Mouse (Mus musculus): ENCODE results near the gene Hoxb4. TPM values are rescaled to one million over a fixed set of nuclear protein-coding genes. Genes with fewer than 3 reads are reported as not detected.

The Hoxb4 gene
- polyA plus RNA-seq, 1 experiment from 2014 or later = 3.8 TPM

GRCm38 (mm10) chr11:96363807-96364206 lies 45.7 kb downstream of the Hoxb4 start:
- Histone ChIP-seq H3K9ac (no peak overlapping the region), H3K36me3 (ENCODE audit: insufficient read depth) (no peaks in the 10 kb centered on the region), H3K4me3 (ENCODE audit: low read depth, low read length) (no peak overlapping the region), H3K4me2 (no peak overlapping the region), H3K27ac (ENCODE audit: low read depth) (no peak overlapping the region), H3K4me1 (ENCODE audit: insufficient read depth) (0 out of 2 replicates have a peak, but pooled peaks cover 4% of the 10 kb centered on the region), H3K9me3 (ENCODE audit: low read depth, low read length) (no peaks in the 10 kb centered on the region), H3K27me3 (ENCODE audit: insufficient read depth, low read length) (peaks cover 32% of the 10 kb centered on the region)
- TF ChIP-seq CTCF (IDR thresholded peaks at IDR 0.05; ENCODE audit: low read depth) = no peak
- DNase-seq (no peak), ATAC-seq (ENCODE audit: insufficient read depth) (0 out of 2 replicates have a peak, but pooled peaks have one; percentile 9)
- WGBS = 20% methylated on average over 5 of the region's 5 CpGs

- Histone ChIP-seq H3K4me3 (ENCODE audit: low read depth, low read length) (peak within 1 kb of the TSS; percentile 21), H3K9me3 (ENCODE audit: low read depth, low read length) (no peaks in the 10 kb centered on the region), H3K9ac (peak within 1 kb of the TSS; percentile 24; the same call in 1 of the 2 replicates), H3K27ac (ENCODE audit: low read depth) (no peak within 1 kb of the TSS), H3K4me1 (ENCODE audit: insufficient read depth) (0 out of 2 replicates have a peak, but pooled peaks cover 4% of the 10 kb centered on the region), H3K36me3 (ENCODE audit: insufficient read depth) (no peaks in the 10 kb centered on the region), H3K27me3 (ENCODE audit: insufficient read depth, low read length) (peaks cover 32% of the 10 kb centered on the region), H3K4me2 (peak within 1 kb of the TSS; percentile 54)
- peak; percentile 42; the same call in 1 of the 2 replicates for ATAC-seq (ENCODE audit: insufficient read depth)
- DNase-seq = no peak
- no peak for TF ChIP-seq CTCF (IDR thresholded peaks at IDR 0.05; ENCODE audit: low read depth)
- 19% methylated on average over 26 of the region's 26 CpGs for WGBS
Observed at GRCm38 (mm10) chr11:96365441-96366091, 47.5 kb downstream of the Hoxb4 start, which contains the start of gene Hoxb1. Hoxb1 (plus strand) TSS chr11:96365752.

DNA sequence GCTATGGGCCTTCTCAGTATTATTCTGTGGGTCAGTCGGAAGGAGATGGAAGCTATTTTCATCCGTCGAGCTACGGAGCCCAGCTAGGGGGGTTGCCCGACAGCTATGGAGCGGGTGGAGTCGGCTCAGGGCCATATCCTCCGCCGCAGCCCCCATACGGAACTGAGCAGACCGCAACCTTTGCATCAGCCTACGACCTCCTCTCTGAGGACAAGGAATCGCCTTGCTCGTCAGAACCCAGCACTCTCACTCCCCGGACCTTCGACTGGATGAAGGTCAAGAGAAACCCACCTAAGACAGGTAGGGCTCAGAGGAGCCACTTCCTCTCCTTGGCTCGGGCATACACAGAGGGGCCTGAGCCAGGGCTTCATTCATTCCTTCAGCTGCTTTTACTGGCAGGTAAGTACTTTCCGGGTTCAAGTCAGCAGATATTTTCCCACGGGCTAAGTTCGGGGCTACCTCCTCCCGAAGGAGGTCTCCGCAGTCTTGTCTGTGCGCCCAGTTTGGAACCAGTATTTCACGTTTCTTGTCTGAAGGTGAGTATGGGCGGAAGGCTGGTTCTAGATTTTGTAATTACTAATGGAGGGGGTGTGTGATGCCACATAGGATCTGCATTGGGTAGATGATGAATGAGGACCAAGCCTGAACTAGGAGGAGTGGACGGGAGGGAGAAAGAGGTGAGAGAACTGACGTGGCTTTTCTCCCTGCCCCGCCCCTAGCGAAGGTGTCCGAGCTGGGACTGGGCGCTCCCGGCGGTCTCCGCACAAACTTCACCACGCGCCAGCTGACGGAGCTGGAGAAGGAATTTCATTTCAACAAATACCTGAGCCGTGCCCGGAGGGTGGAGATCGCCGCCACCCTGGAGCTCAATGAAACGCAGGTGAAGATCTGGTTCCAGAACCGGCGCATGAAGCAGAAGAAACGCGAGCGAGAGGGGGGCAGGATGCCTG lies 48.3 kb downstream of the Hoxb4 start:
- H3K9me3 ChIP-seq (ENCODE audit: low read depth, low read length) = no peaks in the 10 kb centered on the region
- ATAC-seq (ENCODE audit: insufficient read depth) (peak; percentile 35; the same call in 1 of the 2 replicates), DNase-seq (peak; percentile 63)
- WGBS = 5% methylated on average over 47 of the region's 47 CpGs
- 0 out of 2 replicates have a peak, but pooled peaks cover 4% of the 10 kb centered on the region for H3K4me1 ChIP-seq (ENCODE audit: insufficient read depth)
- peak overlapping the region; percentile 54 for H3K4me2 ChIP-seq
- no peaks in the 10 kb centered on the region for H3K36me3 ChIP-seq (ENCODE audit: insufficient read depth)
- no peak overlapping the region for H3K27ac ChIP-seq (ENCODE audit: low read depth)
- TF ChIP-seq CTCF (IDR thresholded peaks at IDR 0.05; ENCODE audit: low read depth) = peak; percentile 28
- peak overlapping the region; percentile 24; the same call in 1 of the 2 replicates for H3K9ac ChIP-seq
- peak overlapping the region; percentile 21 for H3K4me3 ChIP-seq (ENCODE audit: low read depth, low read length)
- H3K27me3 ChIP-seq (ENCODE audit: insufficient read depth, low read length) = peaks cover 32% of the 10 kb centered on the region

GRCm38 (mm10) chr11:96367141-96367540 lies 49.1 kb downstream of the Hoxb4 start:
- no peak overlapping the region for H3K4me3 ChIP-seq (ENCODE audit: low read depth, low read length)
- no peak for DNase-seq
- no peak for TF ChIP-seq CTCF (IDR thresholded peaks at IDR 0.05; ENCODE audit: low read depth)
- H3K4me1 ChIP-seq (ENCODE audit: insufficient read depth) = peaks cover 10% of the 10 kb centered on the region
- no peak for ATAC-seq (ENCODE audit: insufficient read depth)
- no peak overlapping the region for H3K27ac ChIP-seq (ENCODE audit: low read depth)
- H3K36me3 ChIP-seq (ENCODE audit: insufficient read depth) = no peaks in the 10 kb centered on the region
- no peak overlapping the region for H3K9ac ChIP-seq
- H3K4me2 ChIP-seq = peak overlapping the region; percentile 54; the same call in 1 of the 2 replicates
- H3K9me3 ChIP-seq (ENCODE audit: low read depth, low read length) = no peaks in the 10 kb centered on the region
- WGBS = 56% methylated on average over 6 of the region's 6 CpGs
- peaks cover 32% of the 10 kb centered on the region for H3K27me3 ChIP-seq (ENCODE audit: insufficient read depth, low read length)

DNA sequence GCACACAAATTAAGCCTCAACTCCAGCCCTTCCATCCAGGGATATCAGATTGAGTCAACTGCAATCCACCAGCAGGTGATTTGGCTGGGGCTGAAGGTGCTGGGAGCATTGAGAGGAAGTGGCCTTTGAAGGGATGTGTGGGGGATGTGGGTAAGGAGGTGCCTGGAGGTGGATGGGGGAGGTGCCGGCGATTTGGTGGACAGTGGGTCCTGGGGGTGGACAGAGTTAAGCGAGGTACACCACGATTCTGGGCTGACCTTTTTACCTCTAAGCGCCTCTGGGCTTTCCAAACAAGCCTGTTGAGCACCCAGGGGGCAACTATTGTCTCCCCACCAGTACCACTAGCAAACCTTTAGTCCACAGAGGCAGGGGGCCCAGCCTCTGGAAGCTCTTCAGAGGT lies 50.6 kb downstream of the Hoxb4 start:
- Histone ChIP-seq H3K4me1 (ENCODE audit: insufficient read depth) (peaks cover 15% of the 10 kb centered on the region), H3K36me3 (ENCODE audit: insufficient read depth) (no peaks in the 10 kb centered on the region), H3K4me3 (ENCODE audit: low read depth, low read length) (no peak overlapping the region), H3K9ac (no peak overlapping the region), H3K4me2 (no peak overlapping the region), H3K9me3 (ENCODE audit: low read depth, low read length) (no peaks in the 10 kb centered on the region), H3K27ac (ENCODE audit: low read depth) (no peak overlapping the region), H3K27me3 (ENCODE audit: insufficient read depth, low read length) (peaks cover 32% of the 10 kb centered on the region)
- ATAC-seq (ENCODE audit: insufficient read depth) = no peak
- WGBS = 41% methylated on average over 5 of the region's 5 CpGs
- no peak for DNase-seq
- TF ChIP-seq CTCF (IDR thresholded peaks at IDR 0.05; ENCODE audit: low read depth) = no peak

DNA sequence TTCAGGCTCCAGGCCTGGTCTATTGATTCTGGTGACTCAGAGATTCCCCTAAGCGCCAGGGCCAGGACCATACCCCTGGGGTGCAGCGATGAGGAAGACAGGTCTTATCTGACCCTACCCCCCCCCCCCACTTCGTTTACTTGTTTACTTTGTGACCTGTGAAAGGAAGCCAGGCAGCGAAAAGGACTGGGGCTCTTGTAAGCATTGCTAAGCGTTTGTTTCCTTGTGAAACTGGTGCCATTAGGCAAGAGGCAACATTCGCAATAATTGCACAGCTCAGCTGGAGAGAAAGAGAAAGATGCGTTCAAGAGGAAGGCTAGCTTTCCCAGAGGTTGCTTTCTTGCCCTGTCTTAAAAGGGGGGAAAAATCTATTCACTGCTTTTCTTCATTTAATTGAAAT lies 51.1 kb downstream of the Hoxb4 start:
- Histone ChIP-seq H3K27ac (ENCODE audit: low read depth) (no peak overlapping the region), H3K36me3 (ENCODE audit: insufficient read depth) (no peaks in the 10 kb centered on the region), H3K9ac (no peak overlapping the region), H3K27me3 (ENCODE audit: insufficient read depth, low read length) (peaks cover 32% of the 10 kb centered on the region), H3K4me1 (ENCODE audit: insufficient read depth) (peaks cover 15% of the 10 kb centered on the region), H3K4me2 (no peak overlapping the region), H3K4me3 (ENCODE audit: low read depth, low read length) (no peak overlapping the region), H3K9me3 (ENCODE audit: low read depth, low read length) (no peaks in the 10 kb centered on the region)
- no peak for TF ChIP-seq CTCF (IDR thresholded peaks at IDR 0.05; ENCODE audit: low read depth)
- 48% methylated on average over 7 of the region's 7 CpGs for WGBS
- ATAC-seq (ENCODE audit: insufficient read depth) (no peak), DNase-seq (no peak)

MicroRNAs within 50 kb of the gene (microRNA counts, 519-probe panel; counts per million panel counts)
- 4,357 counts per million, percentile 90 among the panel's probes with 10 or more counts for microRNA mmu-miR-10a

Small RNA genes lying within 50 kb of the gene (microRNA-seq; reads per million reads assigned to microRNA genes)
- gene Mir10a (ENCODE audit: borderline number of aligned reads) = 42,954 reads per million, percentile 99 among the genes with 10 or more reads in this experiment

Other genes starting within 250 kb of the Hoxb4 start
- gene Atp5g1, start 242.6 kb upstream of the Hoxb4 start, polyA plus RNA-seq (2014; fragmentation: Nextera tagmentation; extraction: Ambion mirVana) = 725 and 738 TPM in 2 replicates
- gene Calcoco2, start 206.3 kb upstream of the Hoxb4 start, polyA plus RNA-seq (2014; fragmentation: Nextera tagmentation; extraction: Ambion mirVana) = not detected in 2 replicates
- 0.09 TPM in 1 of 2 replicates, not detected in the other for gene Ttll6, start 184.5 kb upstream of the Hoxb4 start, polyA plus RNA-seq (2014; fragmentation: Nextera tagmentation; extraction: Ambion mirVana)
- gene Hoxb13, start 124.0 kb upstream of the Hoxb4 start, polyA plus RNA-seq (2014; fragmentation: Nextera tagmentation; extraction: Ambion mirVana) = not detected in 2 replicates
- gene Hoxb9, start 46.8 kb upstream of the Hoxb4 start, polyA plus RNA-seq (2014; fragmentation: Nextera tagmentation; extraction: Ambion mirVana) = 0.08 and 0.22 TPM in 2 replicates
- gene Hoxb8, start 36.4 kb upstream of the Hoxb4 start, polyA plus RNA-seq (2014; fragmentation: Nextera tagmentation; extraction: Ambion mirVana) = 0.99 and 1.4 TPM in 2 replicates
- gene Hoxb7, start 31.6 kb upstream of the Hoxb4 start, polyA plus RNA-seq (2014; fragmentation: Nextera tagmentation; extraction: Ambion mirVana) = 2.1 and 3.5 TPM in 2 replicates
- 19.7 and 24.4 TPM in 2 replicates for gene Hoxb6, start 25.8 kb upstream of the Hoxb4 start, polyA plus RNA-seq (2014; fragmentation: Nextera tagmentation; extraction: Ambion mirVana)
- gene Hoxb5, start 14.9 kb upstream of the Hoxb4 start, polyA plus RNA-seq (2014; fragmentation: Nextera tagmentation; extraction: Ambion mirVana) = 65.9 and 76.1 TPM in 2 replicates
- 3.9 and 6.3 TPM in 2 replicates for gene Hoxb3, start 5.1 kb downstream of the Hoxb4 start, polyA plus RNA-seq (2014; fragmentation: Nextera tagmentation; extraction: Ambion mirVana)
- gene Hoxb2, start 32.3 kb downstream of the Hoxb4 start, polyA plus RNA-seq (2014; fragmentation: Nextera tagmentation; extraction: Ambion mirVana) = 48.9 and 51.6 TPM in 2 replicates
- gene Hoxb1, start 47.5 kb downstream of the Hoxb4 start, polyA plus RNA-seq (2014; fragmentation: Nextera tagmentation; extraction: Ambion mirVana) = 0.08 TPM in 1 of 2 replicates, not detected in the other
- gene Skap1, start 146.3 kb downstream of the Hoxb4 start, polyA plus RNA-seq (2014; fragmentation: Nextera tagmentation; extraction: Ambion mirVana) = 0.96 and 1.1 TPM in 2 replicates